Mouse (Mus musculus) CD8-positive naive resting alpha-beta T cell, adult 2 months (primary cell): ENCODE data around the gene Cytip.

Experiments used
- DNase-seq, 2 experiments: peaks; one replicate each; pipeline ENCODE4 v3.0.0; 2022; ENCODE audit warnings: low read depth in 2 of 2, low spot score in 2 of 2

Gene Cytip

GRCm38 (mm10) chr2:58163457-58164181 is 31.7 kb downstream of the Cytip start:
- peak in 1 of 2 experiments; percentile 45 for DNase-seq

DNA sequence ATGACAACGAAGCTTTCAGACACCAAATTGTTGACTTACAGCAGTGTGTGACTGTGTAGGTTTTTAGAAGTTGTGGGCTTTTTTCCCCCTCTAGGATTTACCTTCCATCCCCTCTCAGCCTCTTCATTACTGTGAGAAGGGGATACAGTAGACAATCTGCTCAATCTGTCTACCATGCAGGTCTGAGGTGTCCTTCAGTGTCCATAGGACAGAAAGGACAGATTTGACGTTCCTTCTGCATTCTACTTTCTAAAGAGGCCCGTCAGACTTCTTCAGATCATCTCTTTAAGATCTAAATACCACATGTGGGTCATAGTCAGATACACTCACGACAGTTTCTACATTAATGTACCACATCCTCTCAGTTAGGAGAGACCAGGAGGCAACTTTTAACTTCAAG is 33.5 kb downstream of the Cytip start:
- no peak for DNase-seq

DNA sequence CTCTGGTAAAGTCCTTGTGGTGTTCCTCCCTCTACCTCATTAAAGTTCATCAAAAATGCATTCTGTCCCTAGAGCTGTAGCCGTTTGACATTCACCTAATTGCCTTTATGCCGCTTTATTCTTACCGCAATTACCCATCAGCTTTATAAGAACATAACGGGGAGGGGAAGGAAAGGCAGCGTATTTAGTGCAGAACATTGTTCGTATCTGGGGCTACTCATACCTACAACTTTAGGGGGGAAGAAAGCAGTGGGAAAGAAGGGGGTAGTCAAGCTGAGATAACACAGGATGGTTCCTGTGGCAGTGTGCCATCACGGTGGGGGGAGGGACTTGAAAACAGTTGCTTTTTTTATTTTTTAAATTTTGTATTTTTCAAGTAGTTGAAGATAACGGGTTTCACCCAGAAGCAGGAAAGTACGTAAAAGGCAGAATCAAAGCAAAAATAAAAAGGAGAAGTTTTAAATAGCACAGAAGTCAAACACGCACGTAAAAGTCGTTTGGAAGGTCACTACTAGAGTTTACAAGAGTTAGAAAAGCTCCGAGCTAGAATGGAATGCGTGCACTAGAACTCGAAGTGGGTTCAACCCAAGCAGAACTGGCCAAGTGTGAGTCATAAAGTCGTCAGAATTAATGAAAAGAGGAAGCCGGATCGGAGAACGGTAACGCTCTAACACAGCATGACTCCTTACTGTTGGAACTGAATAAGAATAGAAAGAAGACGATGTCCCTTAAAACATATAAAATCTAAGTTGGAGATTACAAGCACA is 34.6 kb downstream of the Cytip start:
- DNase-seq: peak; percentile 55 to 67

- peak; percentile 64 to 78 for DNase-seq
Measured at GRCm38 (mm10) chr2:58159880-58160279, 35.5 kb downstream of the Cytip start.

DNA sequence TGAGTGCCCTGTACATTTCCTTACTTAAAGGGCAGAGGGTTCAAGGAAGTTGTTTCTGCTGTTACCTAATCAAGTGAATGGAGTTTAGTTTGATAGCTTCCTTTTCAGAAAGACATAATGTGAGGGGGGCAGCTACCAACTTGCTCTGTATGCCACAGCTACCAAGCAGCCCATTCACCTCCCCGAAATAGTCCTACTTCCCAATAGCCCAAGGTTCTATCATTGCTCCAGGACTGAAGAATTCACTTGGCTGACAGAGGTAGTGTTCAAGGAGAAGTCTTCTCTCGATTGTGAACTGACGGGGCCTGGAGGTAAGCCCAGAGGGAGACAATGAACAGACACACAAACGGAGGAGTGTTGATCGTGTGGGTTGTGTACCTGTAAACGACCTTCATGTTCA is 36.2 kb downstream of the Cytip start:
- DNase-seq: peak in 1 of 2 experiments; percentile 44

DNA sequence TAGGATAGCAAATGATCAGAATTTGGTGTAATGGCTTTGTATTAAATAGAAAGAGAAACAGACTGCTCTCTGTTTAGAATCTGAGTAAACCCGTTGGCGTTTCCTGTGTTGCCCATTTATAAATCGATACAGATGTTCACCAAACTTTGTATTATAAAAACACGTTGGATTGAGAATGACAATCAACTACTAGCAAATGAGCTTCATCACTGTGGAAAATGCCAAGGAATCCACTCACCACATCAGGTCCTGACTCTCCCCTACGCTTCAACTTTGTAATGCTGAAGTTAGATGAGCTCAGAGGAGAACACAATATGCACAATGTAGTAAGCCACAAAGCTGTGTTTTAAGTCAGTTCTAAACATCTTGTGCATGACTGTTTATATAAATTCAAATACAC is 36.8 kb downstream of the Cytip start:
- DNase-seq: no peak

DNA sequence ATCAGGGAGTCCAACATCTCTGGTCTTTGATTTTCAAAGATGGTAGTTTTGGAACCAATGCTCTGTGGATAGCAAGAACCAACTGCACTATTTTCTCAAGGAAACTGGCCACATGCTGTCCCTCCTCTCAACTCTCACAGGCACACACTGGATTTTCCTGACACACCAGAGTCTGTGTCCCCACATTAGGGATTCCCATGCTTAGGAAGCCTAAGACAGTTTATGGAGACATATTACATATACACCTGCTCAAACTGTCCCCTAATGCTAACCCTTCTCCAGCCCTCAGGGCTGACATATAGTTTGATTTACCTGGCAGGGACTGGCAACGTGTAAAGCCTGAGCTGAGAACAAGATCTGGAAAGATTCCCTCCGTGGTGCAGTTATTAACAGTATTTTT is 37.2 kb downstream of the Cytip start:
- DNase-seq: peak; percentile 38 to 45

DNA sequence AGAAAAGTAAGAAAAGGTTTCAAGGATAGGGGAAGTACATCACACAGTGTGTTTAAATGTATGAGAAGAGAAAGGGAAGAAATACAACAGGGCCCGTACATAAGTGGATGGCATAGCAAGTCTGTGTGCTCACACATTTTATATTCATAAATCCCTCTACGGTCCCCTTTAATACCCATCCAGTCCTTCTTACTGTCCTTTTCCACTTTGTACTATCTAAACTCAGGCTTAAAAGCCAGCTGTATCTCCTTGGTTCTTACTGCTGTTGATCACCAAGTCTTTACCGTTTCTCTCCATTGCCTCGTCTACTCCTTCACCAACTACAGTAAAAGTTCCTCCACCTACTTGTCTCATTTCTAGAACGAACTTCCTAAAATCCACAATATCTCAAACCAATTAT is 37.9 kb downstream of the Cytip start:
- peak; percentile 44 to 49 for DNase-seq

DNA sequence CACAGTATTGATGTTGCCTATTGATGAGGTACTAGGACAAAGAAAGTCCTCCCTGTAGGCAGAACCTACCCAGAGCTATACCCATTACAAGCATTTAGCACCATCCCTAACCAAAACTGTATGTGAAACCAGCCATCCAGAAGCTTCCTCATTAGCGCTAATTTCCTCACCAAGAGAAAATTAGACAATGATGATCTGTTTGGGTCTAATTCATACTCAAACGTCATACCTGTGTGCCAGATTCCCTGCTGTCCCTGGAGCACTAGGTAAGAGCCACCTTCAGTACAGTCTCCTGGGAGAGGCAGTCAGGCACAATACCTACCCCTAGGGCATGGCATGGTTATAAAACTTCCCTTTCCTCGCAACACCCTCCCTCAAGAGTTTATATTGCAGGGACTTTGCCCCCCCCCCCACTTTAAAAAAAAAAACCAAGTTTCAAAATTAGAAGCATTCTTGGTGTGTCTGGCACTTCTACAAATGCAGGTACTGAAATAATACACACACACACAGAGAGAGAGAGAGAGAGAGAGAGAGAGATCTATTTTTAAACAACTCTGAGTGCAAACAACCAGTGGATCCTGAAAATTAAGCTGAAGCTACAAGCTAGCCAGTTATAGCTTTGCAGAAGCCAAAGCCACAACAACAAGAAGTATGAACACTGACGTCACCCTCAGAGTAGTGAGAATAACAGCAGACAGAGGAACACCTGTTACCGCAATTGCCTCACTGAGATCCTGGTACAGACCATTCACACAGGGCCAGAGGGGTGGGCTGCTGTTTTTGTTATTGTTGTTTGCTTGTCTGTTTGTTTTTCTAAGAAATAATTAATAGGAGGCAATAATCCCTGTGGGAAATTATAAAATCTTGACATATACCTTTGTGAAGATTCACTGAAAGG is 38.6 kb downstream of the Cytip start:
- DNase-seq: peak; percentile 84 to 87

DNA sequence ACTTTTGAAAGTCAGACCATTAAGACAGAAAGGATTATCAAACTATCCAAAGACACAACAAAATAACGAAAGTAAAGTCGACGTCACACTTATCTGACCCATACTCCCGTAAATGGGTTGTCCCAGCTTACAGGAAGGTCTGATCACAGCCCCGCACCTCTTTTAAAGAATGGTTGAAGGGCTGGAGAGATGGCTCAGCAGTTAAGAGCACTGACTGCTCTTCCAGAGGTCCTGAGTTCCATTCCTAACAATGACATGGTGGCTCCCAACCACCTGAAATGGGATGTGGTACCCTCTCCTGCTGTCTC is 39.3 kb downstream of the Cytip start:
- peak in 1 of 2 experiments; percentile 43 for DNase-seq

DNA sequence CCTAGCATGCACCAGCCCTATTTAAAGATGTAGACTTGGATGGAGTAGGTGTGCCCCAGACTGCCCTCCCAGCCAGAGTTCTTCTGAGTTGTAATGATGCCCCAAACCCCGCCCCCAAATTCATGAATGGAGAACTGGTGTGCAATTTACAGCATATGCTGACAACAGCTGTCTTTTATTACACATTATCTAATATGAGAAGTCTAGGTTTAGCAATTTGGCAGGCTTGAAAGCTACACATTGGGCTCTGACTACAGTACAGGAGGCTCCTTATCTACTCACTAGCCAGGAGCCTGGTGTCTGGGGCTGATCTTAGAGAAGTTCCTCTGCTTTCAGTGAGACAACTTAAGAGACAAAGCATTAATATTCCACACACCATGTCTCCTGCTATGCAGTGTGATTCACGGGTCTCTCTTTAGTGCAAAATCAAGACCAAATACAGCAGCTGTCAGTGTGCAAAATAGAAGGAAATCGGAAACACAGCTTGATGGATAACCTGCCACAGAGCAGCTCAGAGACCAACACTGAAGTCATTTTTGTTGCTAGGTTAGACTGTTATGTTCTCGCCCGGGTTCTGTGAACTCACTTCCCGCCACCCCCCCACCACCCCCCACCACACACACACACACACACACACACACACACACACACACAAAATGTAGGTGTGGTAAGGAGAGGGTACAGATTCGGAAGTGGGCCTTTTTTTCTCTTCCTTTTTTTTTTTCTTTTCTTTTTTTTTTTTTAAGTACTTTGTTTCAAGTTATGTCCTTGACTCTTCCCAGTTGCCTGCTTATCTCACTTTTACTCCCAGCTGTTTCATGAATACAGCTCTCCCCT is 39.8 kb downstream of the Cytip start:
- peak; percentile 58 to 61 for DNase-seq

DNA sequence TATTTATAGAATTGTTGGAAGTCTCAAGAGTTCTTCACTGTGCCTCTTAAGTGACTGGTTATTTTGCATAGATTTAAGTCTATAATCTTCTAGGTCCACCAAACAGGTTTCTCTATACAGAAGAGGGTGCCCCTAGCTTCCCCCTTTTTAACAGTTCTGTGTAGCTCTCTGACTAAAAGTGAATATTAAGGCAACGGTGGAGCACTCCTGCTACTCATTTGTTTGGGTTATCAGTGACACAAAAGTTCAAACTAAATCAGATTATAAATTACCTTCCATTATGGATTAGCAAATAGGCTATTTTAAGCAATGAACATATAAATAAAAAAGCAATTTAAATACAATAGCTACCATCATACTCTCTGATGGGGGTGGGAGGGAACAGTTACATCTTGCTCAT is 40.8 kb downstream of the Cytip start:
- no peak for DNase-seq

DNA sequence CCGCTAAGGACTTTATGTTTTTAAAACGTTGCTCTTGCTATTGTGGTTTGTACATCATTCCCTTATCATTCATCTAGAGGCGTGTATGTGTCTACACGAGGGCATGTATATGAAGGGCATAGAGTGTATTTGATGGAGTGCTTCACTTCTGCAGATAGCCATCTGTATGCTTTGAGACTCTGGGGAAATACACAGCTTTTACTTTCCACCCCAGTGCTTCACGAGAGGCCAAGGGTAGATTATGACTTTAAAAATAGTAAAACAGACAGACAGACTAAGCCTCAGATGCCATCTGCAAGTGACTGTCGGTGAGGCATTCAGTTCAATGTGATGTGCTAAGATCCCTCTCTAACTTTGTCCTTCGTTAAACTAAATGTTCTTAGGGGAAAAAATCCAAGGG is 41.6 kb downstream of the Cytip start:
- DNase-seq: no peak

- no peak for DNase-seq
Measured at GRCm38 (mm10) chr2:58149983-58150405, 45.3 kb downstream of the Cytip start.

DNA sequence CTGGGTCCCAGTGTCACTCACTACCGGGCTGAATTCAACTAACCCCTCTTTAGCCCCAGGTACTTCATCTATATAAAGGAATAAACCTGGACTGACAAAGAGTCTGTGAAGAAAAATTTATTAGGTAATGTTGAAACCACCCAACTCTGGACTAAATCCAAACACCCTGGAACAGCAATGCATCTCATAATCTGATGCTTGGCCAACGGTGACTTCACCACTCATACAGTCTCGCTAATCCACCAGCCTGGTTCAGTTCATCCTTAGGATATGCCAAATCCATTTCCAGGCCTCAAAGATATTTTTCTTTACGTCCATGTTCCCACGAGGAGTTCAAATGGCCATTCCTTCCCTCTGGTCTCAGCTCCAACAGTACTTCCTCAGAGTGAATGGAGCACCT is 48.8 kb downstream of the Cytip start:
- DNase-seq: no peak

- no peak for DNase-seq
Measured at GRCm38 (mm10) chr2:58140531-58140930, 54.8 kb downstream of the Cytip start.

- DNase-seq: no peak
Measured at GRCm38 (mm10) chr2:58138611-58139010, 56.7 kb downstream of the Cytip start.

- DNase-seq: peak; percentile 67 to 78
Measured at GRCm38 (mm10) chr2:58137676-58138075, 57.7 kb downstream of the Cytip start.

DNA sequence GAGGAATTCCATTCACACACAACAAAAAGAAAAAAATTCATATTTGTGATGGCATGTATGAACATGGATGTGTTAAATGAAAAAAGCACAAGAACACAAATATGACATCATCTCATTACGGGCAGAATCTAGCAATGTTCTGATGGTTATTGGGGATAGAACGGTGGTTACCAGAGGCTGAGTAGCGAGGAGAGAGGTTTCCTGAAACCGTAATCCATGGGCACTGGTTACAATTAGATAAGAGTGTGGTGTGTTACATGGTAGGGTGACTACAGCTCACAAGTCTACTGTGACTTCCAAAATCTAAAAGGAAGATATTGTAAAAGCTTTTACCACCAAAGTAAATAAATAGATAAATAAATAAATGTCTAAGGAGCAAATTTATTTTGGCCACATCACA is 58.8 kb downstream of the Cytip start:
- no peak for DNase-seq

GRCm38 (mm10) chr2:58135061-58135463 is 60.3 kb downstream of the Cytip start:
- DNase-seq: peak in 1 of 2 experiments; percentile 49

DNA sequence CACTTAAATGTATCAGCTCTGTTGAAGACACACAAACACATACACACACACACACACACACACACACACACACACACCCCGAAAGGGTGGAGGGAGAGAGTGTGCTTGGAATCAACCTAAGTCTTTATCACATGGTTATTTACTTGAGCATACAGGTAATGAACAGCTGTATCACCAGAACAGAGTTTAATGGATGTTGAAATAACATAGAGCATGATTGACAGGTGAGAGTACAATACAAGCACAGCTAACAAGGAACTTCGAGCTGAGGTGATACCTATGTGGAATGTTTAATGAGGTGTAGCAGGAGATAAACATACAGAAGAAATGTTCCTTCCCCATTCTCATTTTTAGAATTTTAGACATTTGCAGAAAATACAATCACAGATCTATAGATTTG is 62.7 kb downstream of the Cytip start:
- no peak for DNase-seq
